Mouse (Mus musculus): ENCODE data around the gene Pkd1l3. TPM values are rescaled to one million over a fixed set of nuclear protein-coding genes. Genes with fewer than 3 reads are reported as not detected.

Pkd1l3 gene
- total and polyA plus RNA-seq, 3 experiments, result 2.6 to 7.4 TPM; not detected in 1

GRCm38 (mm10) chr8:109576311-109576710 lies 38.0 kb upstream of the Pkd1l3 start:
- Histone ChIP-seq H3K27ac (ENCODE audit: control insufficient read depth, low read depth, low read length) (no peak overlapping the region), H3K9me3 (replicated peaks; ENCODE audit: insufficient read depth, low read length) (no peaks in the 10 kb centered on the region), H3K4me1 (ENCODE audit: control insufficient read depth in 1 of 2, insufficient read depth in 2 of 2, low read length in 2 of 2) (peaks cover 0 to 3% of the 10 kb centered on the region in 2 experiments; a peak in 1 of 4 replicates), H3K36me3 (ENCODE audit: control insufficient read depth in 1 of 2, insufficient read depth in 2 of 2, low read length in 2 of 2) (no peaks in the 10 kb centered on the region), H3K27me3 (ENCODE audit: control insufficient read depth in 1 of 2, insufficient read depth in 2 of 2, low read length in 2 of 2) (no peaks in the 10 kb centered on the region), H3K79me2 (ENCODE audit: control insufficient read depth, insufficient read depth, low read length, poor library complexity) (no peaks in the 10 kb centered on the region), H3K4me3 (ENCODE audit: control insufficient read depth in 1 of 2, insufficient read depth in 1 of 2, low read depth in 2 of 2, low read length in 2 of 2) (no peak overlapping the region), H3K9ac (ENCODE audit: control insufficient read depth, low read depth, low read length, poor library complexity, severe bottlenecking) (no peak overlapping the region)
- TF ChIP-seq GABPA (IDR thresholded peaks at IDR 0.05; ENCODE audit: low read depth, low read length) (no peak), GATA1 (IDR thresholded peaks at IDR 0.05; ENCODE audit: low read depth, low read length) (no peak), RAD21 (IDR thresholded peaks at IDR 0.05; ENCODE audit: low read depth, low read length) (no peak), MAFK (IDR thresholded peaks at IDR 0.05; ENCODE audit: borderline replicate concordance, low read depth, low read length) (no peak), HCFC1 (IDR thresholded peaks at IDR 0.05; ENCODE audit: low read depth, low read length) (no peak), MYB (IDR thresholded peaks at IDR 0.05; ENCODE audit: low read depth, low read length) (no peak), MYC (IDR thresholded peaks at IDR 0.05; ENCODE audit: low read depth, low read length) (no peak), RCOR1 (IDR thresholded peaks at IDR 0.05; ENCODE audit: low read depth, low read length) (no peak), NRF1 (IDR thresholded peaks at IDR 0.05; ENCODE audit: insufficient read depth, low read depth, low read length, poor library complexity, severe bottlenecking) (no peak), NELFE (IDR thresholded peaks at IDR 0.05; ENCODE audit: low read depth, low read length) (no peak)
- DNase-seq (ENCODE audit: low read depth, low spot score), result no peak

GRCm38 (mm10) chr8:109578900-109579301 lies 35.4 kb upstream of the Pkd1l3 start, which contains the start of gene Hp:
Gene Hp, minus strand, starts transcription at chr8:109579172.
- H3K36me3 ChIP-seq (ENCODE audit: control insufficient read depth in 1 of 2, insufficient read depth in 2 of 2, low read length in 2 of 2), result no peaks in the 10 kb centered on the region
- H3K9ac ChIP-seq (ENCODE audit: control insufficient read depth, low read depth, low read length, poor library complexity, severe bottlenecking), result no peak within 1 kb of the TSS
- no peaks in the 10 kb centered on the region for H3K79me2 ChIP-seq (ENCODE audit: control insufficient read depth, insufficient read depth, low read length, poor library complexity)
- no peaks in the 10 kb centered on the region; a peak in 1 of 4 replicates for H3K27me3 ChIP-seq (ENCODE audit: control insufficient read depth in 1 of 2, insufficient read depth in 2 of 2, low read length in 2 of 2)
- TF ChIP-seq RAD21 (IDR thresholded peaks at IDR 0.05; ENCODE audit: low read depth, low read length) (no peak), RCOR1 (IDR thresholded peaks at IDR 0.05; ENCODE audit: low read depth, low read length) (no peak), E2F4 (IDR thresholded peaks at IDR 0.05; ENCODE audit: borderline replicate concordance, low read depth, low read length) (no peak), TCF12 (IDR thresholded peaks at IDR 0.05; ENCODE audit: low read depth, low read length) (no peak), NELFE (IDR thresholded peaks at IDR 0.05; ENCODE audit: low read depth, low read length) (no peak), UBTF (IDR thresholded peaks at IDR 0.05; ENCODE audit: borderline replicate concordance, insufficient read depth, low read depth, low read length) (no peak), TBP (IDR thresholded peaks at IDR 0.05; ENCODE audit: low read depth, low read length) (no peak), SMC3 (IDR thresholded peaks at IDR 0.05; ENCODE audit: low read depth, low read length) (no peak), ZMIZ1 (IDR thresholded peaks at IDR 0.05; ENCODE audit: low read depth, low read length) (no peak), ELF1 (IDR thresholded peaks at IDR 0.05; ENCODE audit: low read depth, low read length) (no peak), MXI1 (IDR thresholded peaks at IDR 0.05; ENCODE audit: low read depth, low read length) (no peak), MYC (IDR thresholded peaks at IDR 0.05; ENCODE audit: low read depth, low read length) (no peak), BHLHE40 (IDR thresholded peaks at IDR 0.05; ENCODE audit: borderline replicate concordance, low read depth, low read length) (no peak), KAT2A (conservative IDR thresholded peaks at IDR 0.05; ENCODE audit: low read depth, low read length) (no peak), ZKSCAN1 (IDR thresholded peaks at IDR 0.05; ENCODE audit: low read depth, low read length) (no peak), ZNF384 (IDR thresholded peaks at IDR 0.05; ENCODE audit: low read depth, low read length) (no peak)
- H3K4me1 ChIP-seq (ENCODE audit: control insufficient read depth in 1 of 2, insufficient read depth in 2 of 2, low read length in 2 of 2), result peaks cover 0 to 3% of the 10 kb centered on the region in 2 experiments; a peak in 1 of 4 replicates
- no peak within 1 kb of the TSS for H3K4me3 ChIP-seq (ENCODE audit: control insufficient read depth in 1 of 2, insufficient read depth in 1 of 2, low read depth in 2 of 2, low read length in 2 of 2)
- DNase-seq (ENCODE audit: low read depth, low spot score), result no peak
- no peaks in the 10 kb centered on the region for H3K9me3 ChIP-seq (replicated peaks; ENCODE audit: insufficient read depth, low read length)
- no peak within 1 kb of the TSS for H3K27ac ChIP-seq (ENCODE audit: control insufficient read depth, low read depth, low read length)
